Mouse (Mus musculus) brain, adult 10 weeks (tissue): ENCODE measurements around the gene Wnt7a. TPM values are rescaled to one million over a fixed set of nuclear protein-coding genes. Genes with fewer than 3 reads are reported as not detected.

Experiments used
- polyA plus RNA-seq: library from polyadenylated mRNA; stranded (reverse); fragments of 350-450 nt; fragmentation: Illumina TruSeq; extraction: RNeasy Lipid Tissue Mini Kit (QIAGEN cat#74804); gene quantifications from one replicate; pipeline ENCODE4 v1.2.3, GENCODE M21; 2015; ENCODE audit warnings: low read depth, low replicate concordance

Gene Wnt7a
- 8.5 TPM for polyA plus RNA-seq

DNA sequence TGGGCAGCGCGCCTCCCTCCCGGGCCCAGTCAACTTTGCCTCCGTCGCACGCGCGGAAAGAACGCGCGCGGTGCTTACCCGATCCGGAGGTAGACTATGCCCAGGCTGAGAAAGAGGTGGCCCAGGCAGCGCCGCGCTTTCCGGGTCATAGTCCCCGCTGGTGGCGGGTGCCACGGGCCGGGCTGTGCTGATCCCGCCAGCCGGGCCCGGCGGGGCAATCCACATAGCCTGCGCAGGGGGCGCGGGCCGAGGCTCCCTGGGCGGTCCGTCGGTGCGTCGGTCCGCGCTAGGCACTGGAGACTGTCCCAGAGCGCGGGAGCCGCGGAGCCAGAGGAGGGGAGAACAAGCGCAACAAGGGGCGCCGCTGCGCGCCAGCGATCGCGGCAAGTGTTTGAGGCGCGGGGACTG, at the start of gene Wnt7a:
Wnt7a (minus strand) TSS at position 403 of the 408 bp plus-strand sequence.

Other genes with a start within 250 kb of the Wnt7a start
- 4.5 TPM for gene Fbln2, start 198.9 kb downstream of the Wnt7a start, polyA plus RNA-seq
- 26.8 TPM for gene Chchd4, start 62.2 kb upstream of the Wnt7a start, polyA plus RNA-seq
- gene Tmem43, start 62.3 kb upstream of the Wnt7a start, polyA plus RNA-seq = 29.8 TPM
- 10.3 TPM for gene Xpc, start 104.5 kb upstream of the Wnt7a start, polyA plus RNA-seq
- gene Lsm3, start 104.6 kb upstream of the Wnt7a start, polyA plus RNA-seq = 66.5 TPM